Mouse (Mus musculus) hindbrain, embryonic 15.5 days (tissue): ENCODE data around the gene Ak2. TPM values are rescaled to one million over a fixed set of nuclear protein-coding genes. Genes with fewer than 3 reads are reported as not detected.

Experiments
- ATAC-seq: fragments of 200-750 bp; cut with Nextera tagmentation; 2 replicates; pipeline ENCODE4 v1.8.0; 2017; ENCODE audit warnings: low read depth, moderate number of reproducible peaks, moderate TSS enrichment; ENCODE audit not compliant: low FRiP score
- H3K27ac ChIP-seq: fragments of 300-500 bp; sonication (generic); replicated peaks from 2 replicates; pipeline ENCODE4 v1.5.1; 2015; ENCODE audit warnings: mild to moderate bottlenecking, inconsistent platforms
- H3K27me3 ChIP-seq: fragments of 300-500 bp; sonication (generic); 2 replicates; pipeline ENCODE4 v1.6.1; 2015; ENCODE audit warnings: control low read depth, inconsistent platforms
- H3K36me3 ChIP-seq: fragments of 300-500 bp; sonication (generic); 2 replicates; pipeline ENCODE4 v1.6.1; 2015; ENCODE audit warnings: control low read depth, inconsistent platforms
- H3K4me1 ChIP-seq: fragments of 300-500 bp; sonication (generic); replicated peaks from 2 replicates; pipeline ENCODE4 v1.6.1; 2015; ENCODE audit warnings: control low read depth, inconsistent platforms
- H3K4me2 ChIP-seq: fragments of 300-500 bp; sonication (generic); 2 replicates; pipeline ENCODE4 v1.6.1; 2015; ENCODE audit warnings: moderate library complexity, mild to moderate bottlenecking, inconsistent platforms
- H3K4me3 ChIP-seq: fragments of 300-500 bp; sonication (generic); 2 replicates; pipeline ENCODE4 v1.5.1; 2015; ENCODE audit warnings: mild to moderate bottlenecking, inconsistent platforms
- H3K9ac ChIP-seq: fragments of 300-500 bp; sonication (generic); 2 replicates; pipeline ENCODE4 v1.6.1; 2015; ENCODE audit warnings: inconsistent platforms
- H3K9me3 ChIP-seq: fragments of 300-500 bp; sonication (generic); 2 replicates; pipeline ENCODE4 v1.6.1; 2016; ENCODE audit warnings: control low read depth, inconsistent platforms
- WGBS: fragments of 180-500 bp; shearing (Covaris S2); methylation state at CpG from one replicate; pipeline ENCODE4 v1.1.7; 2015; 5-methylcytosine and 5-hydroxymethylcytosine counted together
- polyA plus RNA-seq: library from polyadenylated mRNA; unstranded; fragments of >200 nt; fragmentation: Nextera tagmentation; extraction: Ambion mirVana; gene quantifications from 2 replicates; pipeline ENCODE4 v1.2.1, GENCODE M21; 2015

Gene Ak2
- 84.8 and 93.2 TPM in 2 replicates for polyA plus RNA-seq

DNA sequence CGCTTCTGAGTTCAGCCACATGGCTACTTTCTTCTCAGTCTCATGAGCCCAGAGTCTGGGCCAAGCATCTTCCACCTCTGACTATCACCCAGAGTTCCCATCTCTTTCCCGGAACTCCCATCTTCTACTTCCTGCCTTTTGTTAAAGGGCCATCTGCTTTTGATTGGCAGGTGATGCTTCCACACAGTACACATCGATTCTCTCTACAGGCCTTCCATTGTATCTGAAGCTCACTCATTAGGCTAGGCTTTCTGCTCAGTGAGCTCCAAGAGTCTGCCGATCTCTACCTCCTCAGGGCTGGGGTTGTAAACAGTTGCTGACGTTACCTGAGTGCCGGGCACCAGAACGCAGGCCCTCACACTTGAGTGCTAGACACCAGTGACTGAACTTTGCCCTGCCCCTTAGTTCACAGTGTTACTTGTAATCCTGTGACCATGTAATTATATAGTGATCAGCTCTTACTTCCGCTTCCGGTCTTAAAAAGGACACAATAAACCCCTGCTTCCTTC is at the start of gene Ak2:
Gene Ak2 (plus strand): TSS at position 459 of the 509 bp plus-strand sequence.
- Histone ChIP-seq H3K4me2 (peak within 1 kb of the TSS; percentile 73), H3K27me3 (no peaks in the 10 kb centered on the region), H3K27ac (no peak within 1 kb of the TSS), H3K9ac (no peak within 1 kb of the TSS), H3K36me3 (no peaks in the 10 kb centered on the region), H3K4me1 (peaks cover 14% of the 10 kb centered on the region), H3K4me3 (peak within 1 kb of the TSS; percentile 87), H3K9me3 (no peaks in the 10 kb centered on the region)
- 94% methylated on average over 9 of the region's 9 CpGs for WGBS
- ATAC-seq: no peak

GRCm38 (mm10) chr4:128942346-128942745 is 49.4 kb upstream of the Ak2 start:
- no peak for ATAC-seq
- H3K9me3 ChIP-seq: no peaks in the 10 kb centered on the region
- no peak overlapping the region for H3K27ac ChIP-seq
- no peaks in the 10 kb centered on the region for H3K4me1 ChIP-seq
- no peak overlapping the region for H3K4me3 ChIP-seq
- 54% methylated on average over 3 of the region's 3 CpGs for WGBS
- no peak overlapping the region for H3K9ac ChIP-seq
- no peak overlapping the region for H3K4me2 ChIP-seq
- H3K27me3 ChIP-seq: no peaks in the 10 kb centered on the region
- no peaks in the 10 kb centered on the region for H3K36me3 ChIP-seq

DNA sequence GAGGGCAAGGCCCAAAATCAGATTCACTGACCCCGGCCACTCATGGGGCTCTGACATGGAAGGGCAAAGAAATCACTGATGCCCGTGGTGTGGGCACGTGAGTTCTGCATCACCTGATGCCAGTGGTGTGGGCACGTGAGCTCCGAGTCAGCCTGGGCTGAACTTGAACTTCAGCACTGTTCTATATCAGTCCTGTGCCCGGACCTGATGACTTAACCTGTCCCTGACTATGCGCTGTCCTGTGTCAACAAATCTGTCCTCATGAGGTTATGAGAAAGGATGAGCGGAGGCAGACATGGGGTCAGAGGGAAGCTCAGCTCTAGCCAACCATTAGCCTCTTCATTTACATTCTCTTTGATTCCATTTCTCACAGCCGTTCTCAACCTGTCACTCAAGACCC is 45.0 kb upstream of the Ak2 start:
- no peak for ATAC-seq
- WGBS: 74% methylated on average over 9 of the region's 9 CpGs
- no peak overlapping the region for H3K4me3 ChIP-seq
- no peak overlapping the region for H3K27ac ChIP-seq
- H3K9me3 ChIP-seq: no peaks in the 10 kb centered on the region
- H3K36me3 ChIP-seq: no peaks in the 10 kb centered on the region
- no peak overlapping the region; the same call in 1 of the 2 replicates for H3K4me2 ChIP-seq
- no peaks in the 10 kb centered on the region for H3K4me1 ChIP-seq
- no peak overlapping the region for H3K9ac ChIP-seq
- H3K27me3 ChIP-seq: no peaks in the 10 kb centered on the region

DNA sequence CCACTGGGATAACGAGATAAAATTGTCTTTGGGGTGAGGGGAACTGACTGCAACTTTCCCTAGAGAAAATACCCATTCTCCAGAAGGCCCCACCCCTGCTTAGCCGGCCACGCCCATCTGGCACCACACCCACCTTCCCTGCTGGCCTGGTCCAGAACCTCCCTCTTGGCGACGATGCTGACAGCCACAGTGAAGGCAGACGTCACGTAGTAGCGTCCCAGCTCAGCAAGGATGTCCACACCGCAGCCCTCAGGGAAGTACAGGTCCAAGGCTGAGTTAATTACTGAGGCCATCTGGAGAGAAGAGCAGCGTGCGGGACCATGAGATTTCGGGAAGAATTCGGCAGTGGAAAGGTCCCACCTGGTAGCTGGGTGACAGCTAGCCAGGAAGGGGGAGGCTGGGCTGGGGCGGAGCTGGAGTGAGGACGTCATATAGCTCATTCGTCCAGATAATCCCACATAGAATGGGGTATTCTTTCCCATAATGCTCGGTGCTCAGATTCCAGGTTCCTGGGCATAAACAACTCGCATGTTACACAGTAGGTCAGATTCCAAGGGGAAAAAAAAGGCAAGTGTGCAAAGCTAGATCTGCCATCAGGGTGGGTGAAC is 44.3 kb upstream of the Ak2 start:
- Histone ChIP-seq H3K4me2 (peak overlapping the region; percentile 45), H3K9ac (peak overlapping the region; percentile 13; the same call in 1 of the 2 replicates), H3K9me3 (no peaks in the 10 kb centered on the region), H3K4me1 (no peaks in the 10 kb centered on the region), H3K27ac (no peak overlapping the region), H3K4me3 (peak overlapping the region; percentile 25), H3K27me3 (no peaks in the 10 kb centered on the region), H3K36me3 (no peaks in the 10 kb centered on the region)
- no peak; the same call in 1 of the 2 replicates for ATAC-seq
- 22% methylated on average over 18 of the region's 18 CpGs for WGBS

DNA sequence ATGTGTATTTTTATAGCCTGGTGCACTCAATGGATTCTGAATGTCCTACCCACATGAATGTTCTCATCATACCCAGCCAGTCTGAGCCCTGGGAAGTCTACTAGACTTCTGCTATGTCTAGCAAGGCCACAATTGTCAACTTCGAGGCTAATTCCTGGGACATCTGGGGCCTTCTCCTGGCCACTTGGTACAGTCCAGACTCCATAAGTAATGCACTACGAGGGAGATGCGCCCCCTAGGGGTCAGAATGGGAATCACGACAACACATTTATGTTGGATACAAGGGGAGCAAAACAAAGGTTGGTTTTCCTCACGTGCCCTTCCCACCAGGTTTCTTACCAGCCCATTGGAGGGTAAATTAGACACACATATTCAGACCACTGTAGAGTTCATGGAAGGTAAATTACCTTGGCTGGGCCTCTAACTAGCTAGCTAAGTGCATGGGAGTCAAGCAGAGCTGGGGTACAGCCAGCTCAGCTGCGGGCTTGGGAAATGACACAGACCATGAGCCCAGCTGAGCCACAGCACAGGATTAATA is 43.6 kb upstream of the Ak2 start:
- no peak for ATAC-seq
- Histone ChIP-seq H3K27me3 (no peaks in the 10 kb centered on the region), H3K4me2 (no peak overlapping the region), H3K36me3 (no peaks in the 10 kb centered on the region), H3K9ac (no peak overlapping the region), H3K27ac (no peak overlapping the region), H3K4me3 (no peak overlapping the region), H3K4me1 (no peaks in the 10 kb centered on the region), H3K9me3 (no peaks in the 10 kb centered on the region)
- WGBS: 27% methylated on average over 6 of the region's 6 CpGs

GRCm38 (mm10) chr4:128949470-128950005 is 42.2 kb upstream of the Ak2 start:
- Histone ChIP-seq H3K27ac (no peak overlapping the region), H3K27me3 (no peaks in the 10 kb centered on the region), H3K4me3 (no peak overlapping the region), H3K9ac (no peak overlapping the region), H3K4me1 (no peaks in the 10 kb centered on the region), H3K4me2 (no peak overlapping the region), H3K36me3 (no peaks in the 10 kb centered on the region), H3K9me3 (no peaks in the 10 kb centered on the region)
- 54% methylated on average over 15 of the region's 15 CpGs for WGBS
- no peak for ATAC-seq

DNA sequence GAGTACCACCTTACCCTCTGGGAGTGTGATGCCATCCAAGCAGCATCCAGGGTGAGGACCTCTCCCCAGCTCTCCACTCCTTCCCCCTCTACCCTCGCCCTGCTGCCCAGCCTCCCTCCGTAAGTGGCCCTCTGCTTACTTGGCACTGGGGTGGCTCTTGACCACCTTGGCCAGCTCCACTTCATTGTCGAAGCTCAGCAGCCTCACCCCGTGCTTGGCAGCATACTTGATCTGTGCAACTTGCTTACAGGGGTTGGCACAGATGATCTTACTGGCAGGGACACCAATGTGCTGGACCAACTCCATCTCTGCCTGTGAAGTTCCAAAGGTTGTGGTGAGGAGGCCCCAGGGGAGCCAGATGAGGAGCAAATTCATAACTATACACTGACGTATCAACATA is 41.3 kb upstream of the Ak2 start:
- no peaks in the 10 kb centered on the region for H3K36me3 ChIP-seq
- peaks cover 4% of the 10 kb centered on the region; the same call in 1 of the 2 replicates for H3K4me1 ChIP-seq
- WGBS: 70% methylated on average over 5 of the region's 5 CpGs
- no peak overlapping the region for H3K9ac ChIP-seq
- no peak overlapping the region for H3K4me3 ChIP-seq
- H3K4me2 ChIP-seq: no peak overlapping the region
- no peaks in the 10 kb centered on the region for H3K9me3 ChIP-seq
- no peaks in the 10 kb centered on the region for H3K27me3 ChIP-seq
- ATAC-seq: peak; percentile 17; the same call in 1 of the 2 replicates
- H3K27ac ChIP-seq: no peak overlapping the region

DNA sequence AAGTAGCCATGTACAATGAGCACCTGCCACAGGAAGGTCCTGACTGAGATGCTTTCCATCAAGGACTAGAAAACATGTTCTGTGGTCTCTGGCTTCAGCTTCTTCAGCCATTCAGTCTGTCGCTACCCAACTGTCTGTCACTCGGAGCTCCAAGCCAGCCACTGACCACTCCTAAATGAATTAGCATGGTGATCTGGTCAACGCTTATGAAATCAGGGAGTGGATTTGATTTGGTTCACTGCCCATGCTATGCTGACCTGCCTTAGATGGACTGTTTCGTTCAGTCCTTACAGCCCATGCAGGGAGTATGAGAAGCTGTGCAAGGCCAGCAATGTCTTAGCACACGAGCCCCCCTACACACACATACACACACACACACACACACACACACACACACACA is 37.9 kb upstream of the Ak2 start:
- Histone ChIP-seq H3K27ac (no peak overlapping the region), H3K9ac (no peak overlapping the region), H3K36me3 (no peaks in the 10 kb centered on the region), H3K4me1 (peaks cover 16% of the 10 kb centered on the region), H3K27me3 (no peaks in the 10 kb centered on the region), H3K9me3 (no peaks in the 10 kb centered on the region), H3K4me2 (no peak overlapping the region), H3K4me3 (no peak overlapping the region)
- ATAC-seq: no peak
- 81% methylated on average over 5 of the region's 5 CpGs for WGBS

GRCm38 (mm10) chr4:128957155-128957911 is 34.4 kb upstream of the Ak2 start:
- peak; percentile 29; the same call in 1 of the 2 replicates for ATAC-seq

GRCm38 (mm10) chr4:128958156-128958555 is 33.6 kb upstream of the Ak2 start:
- Histone ChIP-seq H3K4me2 (no peak overlapping the region), H3K4me1 (peaks cover 52% of the 10 kb centered on the region), H3K27ac (no peak overlapping the region), H3K4me3 (no peak overlapping the region), H3K9ac (no peak overlapping the region), H3K36me3 (no peaks in the 10 kb centered on the region), H3K27me3 (no peaks in the 10 kb centered on the region), H3K9me3 (no peaks in the 10 kb centered on the region)
- 82% methylated on average over 11 of the region's 11 CpGs for WGBS
- no peak for ATAC-seq

More at GRCm38 (mm10) chr4:128957155-128957911, 34.4 kb upstream of the Ak2 start:
- Histone ChIP-seq H3K36me3 (no peaks in the 10 kb centered on the region), H3K4me1 (peaks cover 45% of the 10 kb centered on the region), H3K4me3 (no peak overlapping the region), H3K9me3 (no peaks in the 10 kb centered on the region), H3K27ac (0 out of 2 replicates have a peak overlapping the region, but pooled peaks have one; percentile 1), H3K4me2 (no peak overlapping the region), H3K27me3 (no peaks in the 10 kb centered on the region), H3K9ac (no peak overlapping the region)
- WGBS: 38% methylated on average over 11 of the region's 11 CpGs

DNA sequence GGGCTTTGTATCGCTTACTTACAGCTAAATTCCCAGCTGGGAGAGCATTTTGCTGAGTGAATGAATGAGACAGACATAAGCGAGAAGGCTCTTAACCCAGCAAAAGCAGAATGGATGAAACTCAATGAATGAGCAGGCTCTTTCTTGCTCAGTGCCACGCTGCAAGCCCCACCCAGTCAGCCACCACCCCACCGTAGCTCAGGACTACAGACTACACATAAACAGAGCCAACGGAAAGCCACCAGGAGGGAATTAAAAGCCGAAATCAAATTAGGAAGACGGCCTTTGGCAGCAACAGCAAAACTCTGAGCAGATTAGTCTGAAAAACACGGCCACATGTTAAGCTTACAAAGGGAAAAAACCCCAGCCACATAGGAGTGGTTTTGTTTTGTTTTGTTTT is 32.9 kb upstream of the Ak2 start:
- H3K9me3 ChIP-seq: no peaks in the 10 kb centered on the region
- no peak overlapping the region for H3K4me2 ChIP-seq
- no peak overlapping the region for H3K9ac ChIP-seq
- WGBS: 56% methylated on average over 8 of the region's 8 CpGs
- no peaks in the 10 kb centered on the region for H3K36me3 ChIP-seq
- H3K4me3 ChIP-seq: no peak overlapping the region
- H3K27ac ChIP-seq: no peak overlapping the region
- H3K4me1 ChIP-seq: peaks cover 54% of the 10 kb centered on the region
- no peaks in the 10 kb centered on the region for H3K27me3 ChIP-seq
- ATAC-seq: no peak

DNA sequence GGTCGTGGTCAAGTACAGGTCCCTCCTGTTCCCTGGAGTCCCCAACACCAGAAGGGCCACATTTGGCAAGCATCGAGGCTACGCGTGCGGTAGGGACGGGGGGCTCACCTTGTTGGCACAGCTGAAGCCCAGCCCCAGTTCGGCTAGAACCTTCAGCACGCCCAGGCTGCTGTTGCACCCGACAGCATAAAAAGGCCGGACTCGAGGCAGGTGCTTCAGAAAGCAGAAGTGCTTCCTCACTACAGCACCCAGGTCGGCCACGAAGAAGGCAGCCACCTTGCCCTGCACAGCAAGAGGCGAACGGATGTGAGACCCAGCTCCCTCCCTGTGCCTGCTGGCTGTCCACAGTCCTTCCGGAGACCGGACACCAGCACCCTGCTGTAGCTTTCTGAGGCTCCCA is 32.1 kb upstream of the Ak2 start:
- H3K9ac ChIP-seq: no peak overlapping the region
- no peaks in the 10 kb centered on the region for H3K27me3 ChIP-seq
- 86% methylated on average over 17 of the region's 17 CpGs for WGBS
- H3K4me3 ChIP-seq: no peak overlapping the region
- ATAC-seq: no peak
- H3K4me1 ChIP-seq: peaks cover 54% of the 10 kb centered on the region
- no peaks in the 10 kb centered on the region for H3K36me3 ChIP-seq
- H3K4me2 ChIP-seq: no peak overlapping the region
- no peak overlapping the region for H3K27ac ChIP-seq
- no peaks in the 10 kb centered on the region for H3K9me3 ChIP-seq
